Mouse (Mus musculus): ENCODE results near the gene Cyp46a1.
A peak's percentile ranks its signal among the peaks of the same experiment; 100 is the strongest.

The Cyp46a1 gene

GRCm38 (mm10) chr12:108363796-108364195 lies 29.6 kb downstream of the Cyp46a1 start:
- no peak for DNase-seq (ENCODE audit: low spot score in 2 of 2)

DNA sequence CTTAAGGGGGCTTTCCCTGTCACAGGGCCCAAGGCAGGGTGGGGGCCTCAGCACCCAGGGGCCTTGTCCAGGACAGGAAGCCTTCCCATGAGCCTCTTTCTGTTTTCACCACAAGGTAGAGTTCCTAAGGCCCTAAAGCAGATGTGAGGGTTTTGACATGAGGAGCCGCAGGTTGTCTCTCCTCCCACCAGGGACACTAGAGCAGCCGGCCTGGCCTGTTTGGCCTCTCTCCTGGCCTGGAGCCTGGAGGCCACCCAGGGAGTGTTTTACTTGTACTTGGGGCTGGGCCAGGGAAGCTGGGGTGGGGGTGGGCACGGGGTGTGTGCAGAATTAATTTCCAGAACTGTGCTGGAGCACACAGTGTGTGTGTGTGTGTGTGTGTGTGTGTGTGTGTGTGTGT lies 31.2 kb downstream of the Cyp46a1 start:
- no peak for DNase-seq (ENCODE audit: low spot score in 2 of 2)

DNA sequence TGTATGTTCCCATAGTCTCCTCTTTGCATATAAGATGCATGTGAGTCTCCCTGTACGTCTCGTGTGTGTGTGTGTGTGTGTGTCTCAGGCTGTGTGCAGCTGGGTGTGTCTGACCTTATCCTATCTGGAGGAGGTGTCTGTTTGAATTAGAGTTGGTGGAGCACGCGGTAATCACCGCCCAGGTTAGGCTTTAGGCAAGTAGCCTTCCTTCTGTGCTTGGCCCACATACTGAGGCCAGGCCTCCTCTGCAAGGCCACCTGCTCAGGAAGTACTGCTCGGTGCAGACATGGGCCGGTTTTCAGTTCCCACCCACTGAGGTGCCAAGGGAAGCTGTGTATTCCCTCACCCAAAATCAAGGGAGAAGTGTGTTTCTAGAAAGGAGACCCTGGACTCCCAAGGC lies 31.7 kb downstream of the Cyp46a1 start:
- no peak for DNase-seq (ENCODE audit: low spot score in 2 of 2)

DNA sequence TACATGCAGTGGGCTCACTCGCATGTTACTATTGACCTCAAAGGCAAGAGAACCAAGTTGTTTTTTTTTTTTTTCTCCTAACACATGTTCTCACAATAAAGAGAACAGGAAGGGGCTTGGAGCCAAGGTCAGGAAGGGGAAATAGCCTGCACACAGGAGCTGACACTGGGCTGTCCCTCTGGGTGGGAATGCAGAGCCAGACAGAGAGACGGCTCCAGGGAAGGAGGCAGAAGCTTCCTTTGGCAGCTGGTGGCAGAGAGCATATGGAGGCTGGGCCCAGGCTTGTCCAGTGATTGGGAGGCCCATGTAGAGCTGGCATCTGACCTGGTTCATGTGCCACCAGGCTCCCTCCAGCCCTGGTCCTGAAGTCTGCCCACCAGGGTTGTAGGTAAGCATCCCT lies 33.7 kb downstream of the Cyp46a1 start:
- no peak for DNase-seq (ENCODE audit: low spot score in 2 of 2)

DNA sequence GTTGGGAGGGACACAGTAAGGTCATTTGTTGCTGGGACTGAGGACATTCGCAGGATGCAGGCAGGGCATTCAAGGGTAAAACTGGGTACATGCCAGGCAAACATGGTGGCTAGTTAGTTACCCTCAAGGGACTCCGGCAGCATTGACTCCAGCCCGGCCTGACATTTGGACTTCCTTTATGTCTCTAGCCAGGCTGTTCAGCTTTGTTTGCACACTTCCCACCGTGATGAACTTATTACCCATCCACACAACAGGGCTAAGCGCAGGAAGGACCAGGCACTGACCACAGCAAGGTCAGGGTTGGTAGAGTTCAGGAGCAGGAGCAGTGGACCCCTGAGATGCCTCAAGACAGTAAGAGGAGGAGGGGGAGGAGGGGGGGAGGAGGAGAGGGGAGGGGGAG lies 34.7 kb downstream of the Cyp46a1 start:
- DNase-seq (ENCODE audit: low spot score in 2 of 2): no peak

GRCm38 (mm10) chr12:108370596-108371428 lies 36.6 kb downstream of the Cyp46a1 start, which contains the start of gene Eml1:
Eml1 (plus strand) TSS chr12:108370957.
- DNase-seq (ENCODE audit: low spot score in 2 of 2): no peak

GRCm38 (mm10) chr12:108371429-108371765 lies 37.2 kb downstream of the Cyp46a1 start:
- DNase-seq (ENCODE audit: low spot score in 2 of 2): no peak

GRCm38 (mm10) chr12:108372241-108372640 lies 38.1 kb downstream of the Cyp46a1 start:
- no peak for DNase-seq (ENCODE audit: low spot score in 2 of 2)

DNA sequence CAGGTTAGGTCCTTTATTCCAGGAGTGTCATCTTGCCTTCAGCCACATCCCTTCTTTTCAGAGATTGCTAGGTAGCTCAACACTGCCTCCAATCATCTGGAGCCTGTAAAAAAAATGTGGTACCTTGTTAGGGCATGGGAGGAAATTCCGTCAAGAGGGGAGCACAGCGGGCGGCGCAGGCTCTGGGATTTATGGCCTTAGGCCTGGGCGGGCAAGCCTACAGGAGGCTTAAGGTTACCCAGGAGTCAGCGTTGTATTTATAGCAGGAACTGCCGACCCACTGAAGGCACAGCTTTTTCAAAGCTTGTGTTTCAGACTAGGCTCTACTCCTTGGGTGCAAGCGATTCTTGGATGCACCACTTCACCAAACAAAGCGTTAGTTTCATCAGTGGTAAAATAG lies 39.4 kb downstream of the Cyp46a1 start:
- DNase-seq (ENCODE audit: low spot score in 2 of 2): no peak

- DNase-seq (ENCODE audit: low spot score in 2 of 2): no peak
Observed at GRCm38 (mm10) chr12:108374689-108375088, 40.5 kb downstream of the Cyp46a1 start.

DNA sequence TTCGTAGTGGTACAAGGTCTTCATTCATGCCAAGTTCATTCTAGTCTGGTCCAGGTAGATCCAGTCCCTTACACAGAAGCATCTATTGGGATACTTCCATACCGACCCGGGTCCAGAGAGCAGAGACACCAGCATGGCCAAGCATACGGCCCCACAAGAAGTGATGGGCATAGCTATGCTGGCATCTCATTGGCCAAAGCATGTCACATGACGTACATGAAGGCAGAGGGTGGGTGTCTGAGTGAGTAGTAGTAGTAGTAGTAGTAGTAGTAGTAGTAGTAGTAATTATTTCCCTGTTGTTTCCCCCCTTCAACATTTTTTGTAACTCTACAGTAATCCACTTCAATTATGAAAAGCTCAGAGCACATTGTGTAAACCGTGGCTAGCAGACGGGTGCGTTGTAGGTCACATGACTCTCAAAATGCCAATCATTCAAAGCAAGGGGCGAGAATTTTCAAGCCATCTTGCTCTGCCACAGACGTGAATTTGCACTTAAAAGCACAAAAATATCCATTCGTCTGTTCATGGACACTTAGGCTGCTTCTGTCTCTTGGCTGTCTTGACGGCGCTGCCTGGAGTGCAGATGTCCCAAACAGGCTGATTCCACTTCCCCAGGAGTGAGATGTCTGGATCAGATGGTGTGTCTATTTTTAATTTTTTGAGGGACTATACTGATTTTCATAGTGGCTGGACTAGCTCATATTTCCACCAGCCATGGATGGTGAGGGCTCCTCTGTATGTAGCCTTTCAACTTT lies 44.4 kb downstream of the Cyp46a1 start:
- no peak for DNase-seq (ENCODE audit: low spot score in 2 of 2)

GRCm38 (mm10) chr12:108386476-108387232 lies 52.5 kb downstream of the Cyp46a1 start:
- no peak for DNase-seq (ENCODE audit: low spot score in 2 of 2)

- DNase-seq (ENCODE audit: low spot score in 2 of 2): no peak
Observed at GRCm38 (mm10) chr12:108389718-108390117, 55.5 kb downstream of the Cyp46a1 start.

DNA sequence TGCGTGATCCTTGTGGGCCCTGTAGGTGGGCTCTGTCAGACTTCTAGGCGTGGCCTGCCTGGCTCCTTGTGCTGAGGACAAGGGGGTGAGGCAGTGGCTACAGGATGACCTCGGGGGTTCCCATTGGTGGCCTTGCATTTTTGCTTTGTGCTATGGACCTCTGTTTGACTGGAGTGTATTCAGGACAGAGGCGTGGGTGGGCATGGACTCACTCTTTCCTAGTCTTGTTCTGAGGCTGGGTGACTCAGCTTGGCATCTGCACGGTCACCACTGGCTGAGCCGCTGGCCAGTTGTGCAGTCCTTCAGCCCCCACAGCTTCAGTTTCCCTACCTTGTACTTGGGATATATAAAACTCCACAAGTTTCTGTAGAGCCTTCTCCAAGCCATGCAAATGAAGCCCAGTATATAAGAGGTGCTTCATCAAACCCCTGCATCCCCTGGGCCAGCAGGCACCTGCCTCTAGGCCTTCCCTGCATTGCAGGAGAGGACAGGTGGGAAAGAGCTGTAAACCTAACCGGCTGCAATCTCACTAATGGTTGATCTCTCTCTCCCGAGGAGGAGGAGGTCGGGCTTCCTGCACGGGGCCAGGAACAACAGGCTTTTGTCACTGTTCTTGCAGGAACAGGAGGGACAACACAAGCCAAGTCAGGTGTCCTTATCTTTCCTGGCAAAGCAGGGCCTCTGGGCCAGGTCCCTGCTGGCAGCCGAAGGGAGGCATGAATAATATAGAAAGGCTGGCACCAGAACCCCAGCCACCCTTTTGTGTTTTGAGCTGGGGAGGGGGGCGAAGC lies 58.3 kb downstream of the Cyp46a1 start:
- no peak for DNase-seq (ENCODE audit: low spot score in 2 of 2)

DNA sequence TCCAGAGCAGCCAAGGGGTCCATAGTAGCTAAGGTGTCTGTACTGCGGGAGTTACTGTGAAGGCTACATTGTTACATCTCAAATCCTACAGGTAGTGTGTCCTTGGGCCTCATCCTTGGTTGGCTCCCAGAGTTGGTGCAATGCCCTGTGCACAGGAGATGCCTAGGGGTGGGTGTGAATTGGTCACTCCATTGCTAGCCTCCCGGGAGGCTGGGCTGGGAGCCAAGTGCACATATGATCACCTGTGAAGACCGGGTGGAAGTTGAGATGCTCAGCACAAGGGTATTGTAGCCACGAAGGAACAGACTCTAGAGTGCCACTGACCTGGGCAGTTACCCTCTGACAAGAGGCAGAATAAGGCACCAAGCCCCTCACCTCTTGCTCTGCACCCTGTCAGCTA lies 58.9 kb downstream of the Cyp46a1 start:
- DNase-seq (ENCODE audit: low spot score in 2 of 2): no peak

- DNase-seq (ENCODE audit: low spot score in 2 of 2): peak; percentile 28 to 32
Observed at GRCm38 (mm10) chr12:108393637-108394036, 59.5 kb downstream of the Cyp46a1 start.

DNA sequence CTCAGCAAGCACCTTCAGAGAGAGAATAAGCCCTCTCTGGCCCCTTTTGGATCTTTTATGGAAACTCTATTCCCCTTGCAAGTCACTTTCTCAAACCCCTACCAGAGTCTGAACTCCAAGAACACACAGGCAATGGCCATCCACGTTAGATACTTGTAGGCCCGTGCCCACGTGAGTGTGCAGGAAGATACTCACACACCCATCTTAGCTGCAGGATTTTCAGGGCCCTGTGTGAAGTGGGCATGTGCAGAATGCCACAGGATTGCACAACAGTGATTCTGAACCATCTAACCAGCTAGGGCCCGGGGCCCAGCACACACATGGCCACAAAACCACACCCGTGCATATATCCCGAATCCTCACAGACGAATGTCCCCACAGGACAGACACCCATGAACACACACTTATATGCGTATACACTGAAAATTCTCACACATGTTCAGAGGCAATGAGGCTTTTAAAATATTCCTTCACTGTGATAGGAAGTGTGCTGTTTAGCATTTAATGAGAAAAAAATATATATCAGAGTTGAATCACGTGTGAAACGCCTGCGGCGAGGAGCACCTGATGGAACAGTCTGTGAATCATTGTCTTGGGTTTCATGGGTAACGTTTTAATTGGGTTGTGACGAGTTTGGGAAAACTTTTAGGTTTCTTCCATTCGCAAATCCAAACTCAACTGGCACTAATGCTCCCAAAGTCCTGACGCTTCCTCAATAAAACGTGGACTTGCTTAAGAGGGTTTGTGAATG lies 60.5 kb downstream of the Cyp46a1 start:
- no peak for DNase-seq (ENCODE audit: low spot score in 2 of 2)

DNA sequence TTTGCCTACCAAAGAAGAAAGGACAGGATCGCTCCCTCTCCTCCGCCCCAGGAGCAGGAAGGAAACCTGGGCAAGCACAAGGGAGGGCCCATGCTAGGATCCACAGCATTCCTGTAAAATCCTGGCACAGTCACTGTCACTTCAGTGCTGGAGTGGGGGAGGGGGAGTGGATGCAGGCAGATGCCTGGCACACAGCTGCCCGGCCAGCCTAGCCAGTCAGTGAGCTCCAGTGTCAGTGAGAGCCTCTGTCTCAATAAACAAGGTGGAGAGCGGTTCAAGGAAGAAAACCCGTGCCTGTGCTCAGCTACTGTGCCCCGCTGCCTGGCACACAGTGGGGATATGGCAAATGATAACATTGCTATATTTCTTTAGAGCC lies 61.1 kb downstream of the Cyp46a1 start:
- no peak for DNase-seq (ENCODE audit: low spot score in 2 of 2)

- DNase-seq (ENCODE audit: low spot score in 2 of 2): no peak
Observed at GRCm38 (mm10) chr12:108396081-108396947, 62.1 kb downstream of the Cyp46a1 start.

- no peak for DNase-seq (ENCODE audit: low spot score in 2 of 2)
Observed at GRCm38 (mm10) chr12:108398681-108399080, 64.5 kb downstream of the Cyp46a1 start.
